Mouse (Mus musculus): ENCODE data around the gene Atf4. TPM values are rescaled to one million over a fixed set of nuclear protein-coding genes. Genes with fewer than 3 reads are reported as not detected.

Atf4 gene
- polyA plus RNA-seq (2012; rRNA removed) = 252 and 295 TPM in 2 replicates

DNA sequence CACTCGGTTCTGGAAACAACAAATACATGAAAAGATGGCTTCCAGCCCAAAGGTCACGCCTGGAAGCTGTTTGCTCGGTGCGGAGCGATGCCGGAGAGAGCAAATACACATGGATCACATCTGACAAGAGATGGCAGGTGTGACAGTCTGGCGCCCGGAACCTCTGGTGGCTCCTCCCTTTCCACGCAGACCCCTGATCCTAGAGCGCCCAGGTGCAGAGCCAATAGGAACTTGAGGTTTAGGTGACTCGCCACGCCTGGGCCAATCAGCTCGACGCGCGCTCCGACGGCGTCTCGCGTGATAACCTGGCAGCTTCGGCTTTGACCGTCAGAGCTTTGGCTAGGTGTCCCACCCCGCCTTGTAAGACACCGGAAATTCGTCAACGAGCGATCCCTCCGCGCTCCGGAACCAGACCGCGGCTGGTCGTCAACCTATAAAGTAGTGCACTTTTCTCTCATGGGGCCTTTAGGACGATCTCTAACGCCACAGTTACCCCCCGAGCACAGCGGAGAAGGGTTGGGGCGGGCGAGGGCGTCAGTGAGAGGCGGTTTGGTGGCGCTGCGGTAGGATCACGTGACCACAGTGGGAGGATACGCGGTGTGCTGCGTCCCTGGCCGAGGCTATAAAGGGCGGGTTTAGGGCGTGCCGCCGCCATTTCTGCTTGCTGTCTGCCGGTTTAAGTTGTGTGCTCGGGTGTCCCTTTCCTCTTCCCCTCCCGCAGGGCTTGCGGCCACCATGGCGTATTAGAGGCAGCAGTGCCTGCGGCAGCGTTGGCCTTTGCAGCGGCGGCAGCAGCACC is at the start of gene Atf4:
TSS of gene Atf4 (plus strand) at position 338 of the 799 bp plus-strand sequence.

DNA sequence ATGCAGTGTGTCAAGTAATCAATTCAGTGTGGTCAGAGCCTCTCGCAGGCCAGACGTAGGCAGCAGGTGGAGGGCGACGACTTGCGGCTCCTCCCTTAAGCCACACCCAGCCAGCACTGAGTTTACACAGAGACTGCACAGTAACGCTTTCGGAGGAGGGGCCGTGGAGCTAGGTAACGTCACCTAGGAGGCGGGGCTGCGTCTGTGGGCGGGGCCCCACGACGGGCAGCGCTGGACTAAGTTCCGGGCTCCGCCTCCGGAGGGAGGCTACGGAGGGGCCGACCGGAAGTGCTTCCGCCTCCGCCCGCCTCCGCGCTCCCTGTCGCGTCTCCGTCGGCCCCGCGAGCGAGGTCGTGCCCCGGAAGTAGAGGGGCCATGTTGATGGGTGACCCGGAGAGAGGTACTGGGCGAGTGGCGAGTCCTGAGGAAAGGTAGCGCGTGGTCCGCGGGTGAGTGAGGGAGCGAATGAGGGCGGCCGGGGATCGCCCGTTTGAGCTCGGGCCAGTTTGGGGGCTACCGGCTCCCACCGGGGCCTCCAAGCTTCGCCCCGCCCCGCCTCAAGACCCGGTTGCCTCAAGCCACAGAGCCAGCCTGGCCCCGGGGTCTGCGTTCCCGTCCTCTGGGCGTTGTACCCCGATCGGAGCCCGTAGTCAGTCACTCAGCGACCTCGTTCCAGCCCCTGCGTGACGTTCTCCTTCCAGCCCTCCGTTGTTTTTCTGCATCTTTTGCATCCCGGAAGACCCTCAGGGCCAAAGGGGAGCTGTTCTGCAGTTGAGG is 21.1 kb upstream of the Atf4 start, which contains the start of gene Mief1:
TSS of gene Mief1 (plus strand) at position 286 of the 777 bp plus-strand sequence.

DNA sequence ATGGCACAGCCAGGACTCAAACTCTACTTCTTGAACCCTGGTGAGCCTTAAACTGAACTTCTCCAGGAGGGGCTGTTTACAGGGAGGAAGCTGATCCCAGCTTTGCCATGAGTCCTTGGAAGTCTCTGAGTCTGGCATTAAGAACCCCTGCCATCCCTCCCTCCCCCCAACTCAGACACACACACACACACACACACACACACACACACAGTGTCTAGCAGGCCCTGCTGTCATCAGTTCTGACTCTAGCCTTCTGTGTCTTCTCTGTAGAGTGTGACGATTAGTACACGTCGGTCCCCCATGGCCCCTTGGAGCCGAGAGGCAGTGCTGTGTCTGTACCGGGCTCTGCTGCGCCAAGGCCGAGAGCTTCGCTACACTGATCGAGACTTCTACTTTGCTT is 19.4 kb upstream of the Atf4 start, which contains the start of gene AC140267.1:
TSS of gene AC140267.1 (plus strand) at position 301 of the 400 bp plus-strand sequence.

DNA sequence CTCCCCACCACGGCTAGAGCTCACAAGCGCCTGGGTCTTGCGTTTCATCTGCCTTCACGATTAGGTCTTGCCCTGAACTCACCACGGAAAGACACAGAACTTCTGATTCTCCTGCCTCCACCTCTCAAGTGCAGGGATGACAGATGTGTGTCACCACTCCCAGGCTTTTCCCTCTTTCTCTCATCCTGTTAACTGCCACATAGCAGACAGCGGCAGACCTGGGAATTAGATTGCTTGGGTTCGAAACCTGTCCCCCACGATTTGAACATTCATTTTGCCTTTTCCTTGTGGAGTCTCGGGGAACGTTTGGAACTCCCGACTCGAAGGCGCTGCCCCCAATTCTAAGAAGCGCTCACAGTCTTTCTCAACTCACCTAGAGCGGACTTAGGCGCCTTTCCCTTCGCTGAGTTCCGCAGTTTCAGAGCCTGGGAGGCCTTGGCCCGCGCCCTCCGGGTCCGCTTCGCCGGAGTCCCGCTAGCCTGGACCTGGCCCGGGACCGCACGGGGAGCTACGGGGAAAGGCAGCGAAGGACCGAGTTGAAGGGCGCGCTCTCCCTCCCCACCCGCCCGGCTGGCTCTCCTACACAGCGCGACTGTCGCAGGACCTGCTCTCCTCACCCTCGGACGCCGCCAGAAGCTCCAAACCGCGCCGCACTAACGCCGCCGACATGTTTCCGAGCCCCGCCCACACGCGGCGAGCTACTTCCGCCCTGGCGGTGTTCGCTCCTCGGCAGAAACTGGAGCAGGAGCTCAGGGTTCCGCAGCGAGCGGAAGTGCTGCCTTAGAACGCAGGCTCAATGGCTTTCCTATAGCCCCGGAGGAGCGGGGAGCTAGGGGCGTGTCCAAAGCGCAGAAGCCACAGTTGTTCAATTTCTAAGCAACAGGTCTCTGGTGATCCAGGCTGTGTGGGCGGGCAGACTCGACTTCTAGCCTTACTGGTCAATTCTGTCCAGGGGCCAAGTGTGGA is 8.9 kb downstream of the Atf4 start, which contains the start of gene Rps19bp1:
TSS of gene Rps19bp1 (minus strand) at position 706 of the 966 bp plus-strand sequence.

DNA sequence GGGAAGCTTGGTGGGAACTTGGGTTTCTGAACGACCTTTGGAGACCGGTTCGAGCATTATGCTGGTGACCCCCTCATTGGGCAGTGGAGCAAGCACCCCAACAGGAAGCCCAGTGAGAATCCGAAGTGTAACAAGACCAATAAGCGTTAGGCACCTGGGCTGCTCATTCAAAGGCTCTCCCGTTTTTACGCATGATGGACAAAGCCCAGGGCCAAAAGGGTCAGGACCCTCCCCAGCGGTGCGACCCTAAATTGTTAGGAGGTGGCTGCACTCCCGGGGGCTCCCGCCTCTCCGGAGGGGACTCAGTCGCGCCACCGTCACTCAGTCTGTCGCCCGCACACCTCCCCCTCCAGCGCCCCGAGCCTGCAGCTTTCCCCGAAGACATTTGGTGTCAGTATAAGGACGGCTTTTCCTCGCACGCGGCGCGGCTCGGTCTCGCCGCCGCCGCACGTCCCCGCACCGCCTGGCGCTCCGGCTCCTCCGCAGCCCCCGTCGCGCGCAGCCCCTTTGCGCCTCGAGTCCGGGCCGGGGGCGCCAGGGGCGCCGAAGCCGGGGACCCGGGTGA is 31.9 kb downstream of the Atf4 start, which contains the start of gene Cacna1i:
TSS of gene Cacna1i (plus strand) at position 388 of the 565 bp plus-strand sequence.

Other genes with a start within 250 kb of the Atf4 start
- gene Pdgfb, start 240.2 kb upstream of the Atf4 start, polyA plus RNA-seq (2012; rRNA removed) = 10.8 and 12.8 TPM in 2 replicates
- 48.6 and 57.1 TPM in 2 replicates for gene Syngr1, start 163.8 kb upstream of the Atf4 start, polyA plus RNA-seq (2012; rRNA removed)
- gene Rpl3, start 163.3 kb upstream of the Atf4 start, polyA plus RNA-seq (2012; rRNA removed) = 1,038 and 1,063 TPM in 2 replicates
- 44.6 and 48.4 TPM in 2 replicates for gene Tab1, start 122.1 kb upstream of the Atf4 start, polyA plus RNA-seq (2012; rRNA removed)
- gene Mgat3, start 81.5 kb upstream of the Atf4 start, polyA plus RNA-seq (2012; rRNA removed) = 41.9 and 43.1 TPM in 2 replicates
- 15.4 and 15.8 TPM in 2 replicates for gene Mief1, start 21.2 kb upstream of the Atf4 start, polyA plus RNA-seq (2012; rRNA removed)
- not detected in 2 replicates for gene AC140267.1, start 19.3 kb upstream of the Atf4 start, polyA plus RNA-seq (2012; rRNA removed)
- 52.0 and 55.4 TPM in 2 replicates for gene Rps19bp1, start 9.1 kb downstream of the Atf4 start, polyA plus RNA-seq (2012; rRNA removed)
- gene Cacna1i, start 32.1 kb downstream of the Atf4 start, polyA plus RNA-seq (2012; rRNA removed) = 3.1 and 3.2 TPM in 2 replicates

All from central nervous system, embryonic 14 days (tissue).